Mouse (Mus musculus) neural tube, embryonic 10.5 days (tissue): Measurements from ENCODE around the gene Gm10229.
"Not testable (repeated sequence)": the region's sequence is repeated elsewhere in the genome, so short reads cannot be mapped to it uniquely, and the experiment has no call there.

Experiments used
- DNase-seq: peaks from one replicate; pipeline ENCODE4 v3.0.0-alpha.2; 2017; ENCODE audit warnings: low spot score; ENCODE audit errors: extremely low spot score

The Gm10229 gene

GRCm38 (mm10) chr16:89014984-89015383 lies at the start of gene Gm10229:
Gene Gm10229 (plus strand): TSS chr16:89015284.
- not testable (repeated sequence) for DNase-seq

- no peak for DNase-seq
These were observed 4.4 kb upstream of the Gm10229 start, which contains the start of gene Krtap22-2 for GRCm38 (mm10) chr16:89010659-89011058. Gene Krtap22-2 (minus strand): TSS chr16:89010759.

GRCm38 (mm10) chr16:89013973-89014372 lies 1.1 kb upstream of the Gm10229 start:
- no peak for DNase-seq

DNA sequence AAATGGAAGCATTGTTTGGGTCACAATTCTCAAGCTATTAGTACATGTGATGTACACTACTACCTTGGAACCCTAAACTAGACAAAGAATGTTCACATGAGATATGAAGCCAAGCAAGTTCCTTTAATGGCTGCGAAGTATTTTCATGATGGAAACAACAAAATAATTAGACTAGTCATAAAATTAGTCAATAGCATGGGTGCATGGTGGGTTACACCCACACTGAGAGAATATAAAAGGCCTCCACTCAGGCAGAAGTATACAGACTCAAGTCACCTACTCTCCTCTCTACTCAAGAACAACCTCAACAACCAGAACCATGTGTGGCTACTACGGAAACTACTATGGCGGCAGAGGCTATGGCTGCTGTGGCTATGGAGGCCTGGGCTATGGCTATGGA lies 16.3 kb downstream of the Gm10229 start, which contains the start of gene Krtap6-1:
Gene Krtap6-1 (plus strand): TSS at position 301 of the 400 bp plus-strand sequence.
- not testable (repeated sequence) for DNase-seq

- DNase-seq: not testable (repeated sequence)
These were observed 26.3 kb downstream of the Gm10229 start, which contains the start of gene Gm10228 for GRCm38 (mm10) chr16:89041372-89041771. Gene Gm10228 (minus strand): TSS chr16:89041472.

DNA sequence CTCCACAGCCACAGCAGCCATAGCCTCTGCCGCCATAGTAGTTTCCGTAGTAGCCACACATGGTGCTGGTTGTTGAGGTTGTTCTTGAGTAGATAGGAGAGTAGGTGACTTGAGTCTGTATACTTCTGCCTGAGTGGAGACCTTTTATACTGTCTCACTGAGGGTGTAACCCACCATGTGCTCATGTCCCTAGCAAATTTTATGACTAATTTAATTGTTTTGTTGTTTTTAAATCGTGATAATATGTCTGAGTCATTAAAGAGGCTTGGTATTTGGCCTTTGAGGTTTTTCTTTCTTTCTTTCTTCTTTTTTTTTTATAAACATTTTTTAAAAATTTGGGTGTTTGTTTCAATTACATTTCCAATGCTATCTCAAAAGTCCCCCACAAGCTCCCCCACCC lies 32.7 kb downstream of the Gm10229 start, which contains the start of gene Krtap6-5:
Gene Krtap6-5 (minus strand): TSS at position 101 of the 400 bp plus-strand sequence.
- DNase-seq: no peak

- not testable (repeated sequence) for DNase-seq
These were observed 48.8 kb downstream of the Gm10229 start, which contains the start of gene 1110025L11Rik for GRCm38 (mm10) chr16:89063902-89064301. Gene 1110025L11Rik (minus strand): TSS chr16:89064002.
